Mouse (Mus musculus): Measurements from ENCODE around the gene Epb41l2. TPM values are rescaled to one million over a fixed set of nuclear protein-coding genes. Genes with fewer than 3 reads are reported as not detected.

The Epb41l2 gene
- polyA plus RNA-seq, 1 experiment from 2014 or later = 33.8 TPM

DNA sequence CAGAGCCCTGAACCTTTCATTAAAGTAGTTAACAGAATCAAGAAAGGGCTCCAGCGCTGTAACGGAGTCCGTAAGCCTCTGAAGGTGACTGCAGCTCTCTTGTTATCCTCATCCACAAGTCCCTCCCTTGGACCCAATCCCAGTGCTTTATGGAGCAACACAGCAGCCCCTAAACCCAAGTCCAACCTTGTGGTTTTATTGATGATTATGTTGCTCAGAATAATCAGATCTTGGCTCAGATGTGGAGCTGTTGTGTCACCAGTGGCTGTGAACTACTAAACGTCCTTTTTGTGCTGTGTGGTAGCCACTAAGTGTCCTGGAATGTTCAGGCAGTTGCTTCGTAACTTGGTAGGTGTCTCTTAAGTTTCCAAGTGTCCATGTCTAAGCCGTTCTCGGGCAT, 33.2 kb downstream of the Epb41l2 start:
- Histone ChIP-seq H3K4me3 (no peak overlapping the region), H3K9me3 (no peaks in the 10 kb centered on the region), H3K4me1 (replicated peaks) (no peaks in the 10 kb centered on the region), H3K27me3 (ENCODE audit: insufficient read depth, poor library complexity, severe bottlenecking) (no peaks in the 10 kb centered on the region), H3K36me3 (no peaks in the 10 kb centered on the region), H3K27ac (no peak overlapping the region)
- WGBS = 90% methylated on average over 7 of the region's 7 CpGs
- DNase-seq (ENCODE audit: low spot score) = no peak

DNA sequence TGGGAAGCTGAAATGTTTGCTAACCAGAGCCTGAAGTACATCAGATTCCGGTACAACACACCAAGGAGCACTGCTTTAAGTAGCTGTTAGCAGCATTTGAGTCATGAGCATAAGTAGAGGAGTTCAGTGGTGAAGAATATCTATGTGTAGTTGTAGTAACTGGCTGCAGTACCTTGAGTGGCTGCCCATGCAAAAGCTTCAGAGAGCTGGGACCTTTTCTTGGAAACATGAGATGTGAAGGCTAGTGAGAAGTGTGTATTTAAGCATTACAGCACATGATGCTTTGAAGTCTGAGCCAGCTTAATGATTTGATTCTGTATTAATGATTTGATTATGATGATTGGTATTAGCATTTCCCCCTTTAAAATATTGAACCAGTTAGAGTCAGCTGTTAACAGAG, 34.1 kb downstream of the Epb41l2 start:
- H3K9me3 ChIP-seq = no peaks in the 10 kb centered on the region
- H3K36me3 ChIP-seq = no peaks in the 10 kb centered on the region
- 74% methylated on average over 1 of the region's 1 CpGs for WGBS
- no peak for DNase-seq (ENCODE audit: low spot score)
- H3K27ac ChIP-seq = no peak overlapping the region
- no peaks in the 10 kb centered on the region for H3K27me3 ChIP-seq (ENCODE audit: insufficient read depth, poor library complexity, severe bottlenecking)
- no peak overlapping the region for H3K4me3 ChIP-seq
- peaks cover 5% of the 10 kb centered on the region for H3K4me1 ChIP-seq (replicated peaks)

DNA sequence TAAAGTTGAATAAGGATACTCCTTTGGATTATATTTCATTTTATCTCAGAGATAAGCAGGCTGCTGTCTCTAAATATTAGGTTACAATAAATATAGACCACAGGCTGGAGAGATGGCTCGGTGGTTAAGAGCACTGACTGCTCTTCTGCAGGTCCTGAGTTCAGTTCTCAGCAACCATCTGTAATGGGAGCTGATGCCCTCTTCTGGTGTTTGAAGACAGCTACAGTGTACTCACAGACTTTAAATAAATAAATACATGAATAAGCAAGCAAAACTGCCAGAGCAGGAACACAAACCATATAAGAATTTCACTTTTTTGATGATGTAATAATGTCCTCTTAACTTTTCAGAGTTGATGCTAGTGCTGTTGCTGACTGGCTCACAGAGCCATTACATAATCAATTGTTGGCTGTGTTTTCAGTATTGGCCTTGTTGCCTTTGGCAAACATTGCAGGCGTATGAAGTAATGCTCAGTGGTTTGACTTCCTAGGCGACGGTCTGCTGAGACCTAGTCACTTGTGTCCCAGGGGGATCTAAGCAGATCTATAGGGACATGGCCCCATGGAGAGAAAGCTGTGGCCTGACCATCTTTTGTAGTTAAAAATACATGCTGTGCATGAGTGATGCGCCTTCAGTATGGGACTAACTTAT, 35.8 kb downstream of the Epb41l2 start:
- DNase-seq (ENCODE audit: low spot score) = no peak
- 83% methylated on average over 5 of the region's 5 CpGs for WGBS
- H3K4me3 ChIP-seq = no peak overlapping the region

DNA sequence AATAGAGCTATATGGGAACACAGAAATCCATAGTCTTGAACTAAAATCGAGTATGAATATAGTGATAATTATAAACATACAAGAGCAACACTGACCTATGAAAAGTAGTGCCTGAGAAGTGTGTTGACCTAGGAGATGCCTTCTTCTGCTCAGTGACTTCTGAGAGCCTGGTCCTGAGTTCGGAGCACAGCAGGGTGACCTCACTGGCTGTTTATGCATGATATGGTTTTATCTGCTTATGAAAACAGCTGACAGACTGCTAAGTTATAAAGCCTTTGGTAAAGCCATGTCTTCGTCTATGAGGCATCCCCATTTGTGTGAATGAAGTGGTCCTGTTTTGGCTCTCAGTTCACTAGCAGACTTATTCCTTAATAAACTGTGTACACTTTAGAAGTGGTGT, 37.3 kb downstream of the Epb41l2 start:
- Histone ChIP-seq H3K4me3 (no peak overlapping the region), H3K27ac (no peak overlapping the region), H3K9me3 (no peaks in the 10 kb centered on the region), H3K36me3 (no peaks in the 10 kb centered on the region), H3K4me1 (replicated peaks) (peaks cover 5% of the 10 kb centered on the region), H3K27me3 (ENCODE audit: insufficient read depth, poor library complexity, severe bottlenecking) (no peaks in the 10 kb centered on the region)
- DNase-seq (ENCODE audit: low spot score) = no peak
- 92% methylated on average over 3 of the region's 3 CpGs for WGBS

More for the DNA sequence above, 35.8 kb downstream of the Epb41l2 start:
- Histone ChIP-seq H3K27ac (no peak overlapping the region), H3K4me1 (replicated peaks) (peaks cover 5% of the 10 kb centered on the region), H3K9me3 (no peaks in the 10 kb centered on the region), H3K36me3 (no peaks in the 10 kb centered on the region), H3K27me3 (ENCODE audit: insufficient read depth, poor library complexity, severe bottlenecking) (no peaks in the 10 kb centered on the region)

DNA sequence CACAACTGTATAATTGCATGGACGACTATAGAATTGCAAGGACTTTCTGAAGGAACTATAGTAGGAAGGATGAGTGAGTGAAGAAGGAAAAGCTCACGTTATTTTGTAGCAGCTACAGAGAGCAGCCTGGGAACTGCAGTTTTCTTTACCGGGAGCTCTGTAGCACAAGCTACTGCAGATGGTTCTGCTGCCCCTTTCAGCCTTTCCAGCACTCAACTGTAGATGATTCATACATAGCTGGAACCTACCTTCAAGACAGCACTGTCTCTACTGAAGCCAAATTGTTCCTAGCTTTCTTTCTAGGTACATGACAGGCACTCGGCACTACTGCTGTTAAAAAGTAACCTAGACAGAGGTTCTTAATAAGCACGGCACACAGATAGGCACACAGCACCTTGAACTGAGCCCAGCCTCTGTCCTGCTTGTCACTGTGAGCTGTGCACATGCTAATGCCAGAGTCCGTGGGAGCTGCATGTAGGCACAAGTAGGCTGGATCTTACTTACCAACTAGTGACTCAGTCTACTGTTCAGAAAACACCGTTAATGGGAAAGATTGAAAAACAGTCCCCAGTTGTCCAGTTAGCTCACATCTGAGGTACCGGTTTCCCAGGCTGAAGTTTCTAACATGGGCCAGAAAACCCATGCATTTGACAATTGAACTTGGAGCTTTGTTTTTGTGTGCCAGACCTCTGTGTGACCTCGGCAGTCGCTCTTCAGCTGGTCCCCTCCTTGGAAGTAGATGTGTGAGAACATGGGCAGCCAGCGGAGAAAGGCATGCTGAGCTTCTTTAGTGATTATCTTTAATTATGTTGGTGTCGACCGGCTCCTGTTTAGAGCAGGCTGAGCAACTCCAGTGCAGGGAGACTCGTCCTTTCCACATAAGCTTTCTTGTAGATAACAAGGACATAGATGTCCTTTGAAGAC, 38.4 kb downstream of the Epb41l2 start:
- H3K9me3 ChIP-seq = no peaks in the 10 kb centered on the region
- no peak overlapping the region for H3K27ac ChIP-seq
- H3K27me3 ChIP-seq (ENCODE audit: insufficient read depth, poor library complexity, severe bottlenecking) = no peaks in the 10 kb centered on the region
- WGBS = 77% methylated on average over 14 of the region's 14 CpGs
- H3K4me3 ChIP-seq = no peak overlapping the region
- peaks cover 5% of the 10 kb centered on the region for H3K4me1 ChIP-seq (replicated peaks)
- H3K36me3 ChIP-seq = no peaks in the 10 kb centered on the region
- DNase-seq (ENCODE audit: low spot score) = no peak

DNA sequence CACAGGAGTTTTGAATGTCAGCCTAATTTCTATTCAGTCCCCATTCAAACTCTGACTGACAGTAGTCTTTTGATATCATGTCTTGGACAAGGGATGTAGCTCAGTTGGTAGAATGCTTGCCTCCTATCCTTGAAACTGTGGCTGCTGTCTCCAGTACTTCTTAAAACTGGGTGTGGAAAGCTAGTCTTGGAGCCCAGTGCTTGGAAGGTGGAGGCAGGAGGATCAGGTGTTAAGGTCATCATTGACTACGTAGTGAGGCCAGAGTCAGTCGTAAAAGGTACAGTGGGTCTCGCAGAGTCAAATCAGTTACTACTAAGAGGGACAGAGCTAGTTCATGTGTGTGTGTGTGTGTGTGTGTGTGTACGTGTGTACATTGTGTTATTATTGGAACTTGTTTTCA, 39.4 kb downstream of the Epb41l2 start:
- Histone ChIP-seq H3K4me3 (no peak overlapping the region), H3K27ac (no peak overlapping the region), H3K9me3 (no peaks in the 10 kb centered on the region), H3K27me3 (ENCODE audit: insufficient read depth, poor library complexity, severe bottlenecking) (no peaks in the 10 kb centered on the region), H3K4me1 (replicated peaks) (peaks cover 5% of the 10 kb centered on the region), H3K36me3 (no peaks in the 10 kb centered on the region)
- WGBS = 89% methylated on average over 4 of the region's 4 CpGs
- no peak for DNase-seq (ENCODE audit: low spot score)

DNA sequence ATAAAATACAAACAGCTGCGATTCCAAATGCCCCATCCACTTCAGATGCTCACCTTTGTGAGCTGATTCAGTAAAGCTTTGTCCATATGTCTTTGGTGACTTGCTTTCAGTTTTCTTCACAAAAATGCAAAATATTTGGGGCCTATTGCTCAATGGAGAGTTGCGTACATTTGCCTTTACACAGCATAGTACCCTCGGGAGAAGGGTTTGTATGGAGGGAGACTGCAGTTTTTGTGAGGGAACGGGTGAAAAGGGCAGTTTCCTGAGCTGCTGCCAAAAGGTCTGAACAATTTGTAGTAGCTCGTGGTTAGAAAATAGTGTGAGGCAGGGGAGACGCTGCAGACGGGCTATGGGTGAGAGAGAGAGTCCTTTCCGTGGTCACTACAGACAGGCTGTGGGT, 40.5 kb downstream of the Epb41l2 start:
- Histone ChIP-seq H3K27me3 (ENCODE audit: insufficient read depth, poor library complexity, severe bottlenecking) (no peaks in the 10 kb centered on the region), H3K36me3 (no peaks in the 10 kb centered on the region), H3K27ac (no peak overlapping the region), H3K9me3 (no peaks in the 10 kb centered on the region), H3K4me3 (no peak overlapping the region), H3K4me1 (replicated peaks) (peaks cover 5% of the 10 kb centered on the region)
- DNase-seq (ENCODE audit: low spot score) = no peak
- 70% methylated on average over 8 of the region's 8 CpGs for WGBS

DNA sequence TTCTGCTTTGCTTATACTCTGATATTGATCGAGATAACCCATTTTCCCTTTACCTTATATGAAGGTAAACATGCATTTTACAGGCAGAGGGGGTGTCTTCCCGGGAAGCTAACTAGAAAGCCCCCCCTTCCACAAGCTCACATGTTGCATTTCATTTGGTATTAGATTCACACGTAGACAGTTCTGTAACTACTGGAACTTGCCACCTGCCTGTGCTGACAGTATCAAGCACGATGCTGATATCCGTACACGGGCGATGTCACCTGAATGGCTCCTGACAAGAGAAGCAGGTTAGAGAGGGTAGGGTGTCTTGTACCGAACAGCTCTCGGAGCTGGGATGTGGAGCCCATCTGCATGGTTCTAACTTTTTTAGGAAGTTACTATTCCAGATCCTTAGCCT, 41.0 kb downstream of the Epb41l2 start:
- no peaks in the 10 kb centered on the region for H3K36me3 ChIP-seq
- no peak overlapping the region for H3K4me3 ChIP-seq
- no peaks in the 10 kb centered on the region for H3K27me3 ChIP-seq (ENCODE audit: insufficient read depth, poor library complexity, severe bottlenecking)
- H3K9me3 ChIP-seq = no peaks in the 10 kb centered on the region
- H3K4me1 ChIP-seq (replicated peaks) = peaks cover 5% of the 10 kb centered on the region
- no peak for DNase-seq (ENCODE audit: low spot score)
- no peak overlapping the region for H3K27ac ChIP-seq
- WGBS = 93% methylated on average over 9 of the region's 9 CpGs

DNA sequence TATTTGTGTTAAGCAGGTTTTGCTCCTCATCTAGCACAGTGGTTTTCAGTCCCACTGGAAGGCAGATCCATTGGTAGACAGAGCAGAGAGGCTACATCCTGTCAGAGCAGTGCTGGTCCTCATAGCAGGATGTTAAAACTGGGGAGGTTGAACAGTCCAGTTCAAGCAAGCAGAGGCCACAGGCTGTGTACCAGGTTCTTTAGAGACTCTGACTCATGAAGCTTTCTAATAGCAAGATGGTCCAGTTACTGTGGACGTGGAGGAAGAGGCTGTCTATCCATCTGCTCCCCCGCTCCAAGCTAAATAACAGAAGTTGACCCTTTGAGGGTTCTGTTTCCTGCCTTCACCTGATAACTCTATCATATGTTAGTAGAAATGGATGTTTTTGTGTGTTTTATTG, 41.8 kb downstream of the Epb41l2 start:
- Histone ChIP-seq H3K4me1 (replicated peaks) (peaks cover 5% of the 10 kb centered on the region), H3K27ac (no peak overlapping the region), H3K9me3 (no peaks in the 10 kb centered on the region), H3K4me3 (no peak overlapping the region), H3K36me3 (no peaks in the 10 kb centered on the region), H3K27me3 (ENCODE audit: insufficient read depth, poor library complexity, severe bottlenecking) (no peaks in the 10 kb centered on the region)
- 84% methylated on average over 2 of the region's 2 CpGs for WGBS
- DNase-seq (ENCODE audit: low spot score) = no peak

DNA sequence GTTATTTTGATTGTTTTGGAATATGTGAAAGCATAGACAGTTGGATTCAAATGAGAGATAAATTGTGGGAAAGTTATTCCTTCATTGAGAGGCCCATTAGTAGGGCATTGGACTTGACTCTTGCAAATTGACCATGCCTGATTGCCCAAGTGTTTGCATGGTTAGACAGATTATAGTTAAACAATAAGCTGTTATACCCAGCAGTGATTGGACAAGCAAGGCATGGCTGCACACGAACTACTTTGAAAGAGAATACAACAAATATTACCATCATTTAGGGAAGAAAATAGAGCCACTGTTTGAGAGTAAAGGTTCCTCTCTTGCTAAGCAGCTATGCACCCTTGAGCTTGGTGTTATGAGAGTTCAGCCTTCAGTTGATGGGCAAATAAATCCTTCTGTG, 43.3 kb downstream of the Epb41l2 start:
- no peak for DNase-seq (ENCODE audit: low spot score)
- Histone ChIP-seq H3K4me1 (replicated peaks) (peaks cover 5% of the 10 kb centered on the region), H3K27ac (no peak overlapping the region), H3K36me3 (no peaks in the 10 kb centered on the region), H3K27me3 (ENCODE audit: insufficient read depth, poor library complexity, severe bottlenecking) (no peaks in the 10 kb centered on the region), H3K9me3 (no peaks in the 10 kb centered on the region), H3K4me3 (no peak overlapping the region)
- 67% methylated on average over 1 of the region's 1 CpGs for WGBS

DNA sequence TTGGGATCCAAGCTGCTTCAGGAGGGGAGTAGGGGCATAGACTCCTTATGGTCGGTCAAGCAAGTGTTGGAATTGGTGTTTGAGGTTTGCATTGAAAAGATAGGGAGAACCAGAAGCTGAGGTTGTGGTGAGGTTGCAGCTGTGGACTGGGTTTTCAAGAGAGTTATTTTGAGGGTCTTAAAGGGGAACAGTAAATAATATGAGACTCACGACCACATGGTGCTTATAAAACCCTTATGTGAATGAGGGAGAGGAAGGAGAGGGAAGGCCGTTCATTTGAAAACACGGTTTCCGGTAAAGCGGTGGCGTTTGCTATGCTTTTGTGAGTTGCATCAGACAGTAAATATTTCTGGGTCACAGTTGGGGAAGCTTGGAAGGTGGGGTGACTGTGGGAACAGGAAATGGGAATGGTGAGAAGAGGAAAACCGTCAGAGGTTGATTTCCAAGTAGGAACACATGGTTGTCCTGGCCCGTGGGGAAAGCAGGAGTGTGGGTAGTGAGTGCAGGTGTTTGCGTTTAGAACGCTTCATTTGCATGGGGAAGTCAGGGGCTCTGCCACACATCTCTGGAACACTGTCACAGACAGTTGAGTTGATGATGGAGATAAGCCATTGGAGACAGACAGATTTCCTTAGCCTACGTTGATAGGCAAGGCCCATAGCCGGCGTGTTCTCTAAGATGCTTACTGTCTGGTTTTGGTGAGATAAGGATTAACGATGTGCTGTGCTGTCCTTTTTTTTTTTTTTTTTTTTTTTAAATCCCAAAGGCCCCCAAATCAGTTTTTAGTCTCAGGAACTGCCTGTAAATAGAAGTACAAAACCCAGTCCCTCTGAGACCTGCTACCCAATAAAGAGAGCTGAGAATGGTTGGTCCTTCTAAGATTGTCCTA, 44.5 kb downstream of the Epb41l2 start:
- Histone ChIP-seq H3K4me3 (no peak overlapping the region), H3K36me3 (no peaks in the 10 kb centered on the region), H3K9me3 (no peaks in the 10 kb centered on the region), H3K4me1 (replicated peaks) (no peaks in the 10 kb centered on the region; the same call in 1 of the 2 replicates), H3K27me3 (ENCODE audit: insufficient read depth, poor library complexity, severe bottlenecking) (no peaks in the 10 kb centered on the region), H3K27ac (no peak overlapping the region)
- no peak for DNase-seq (ENCODE audit: low spot score)
- WGBS = 83% methylated on average over 15 of the region's 15 CpGs

DNA sequence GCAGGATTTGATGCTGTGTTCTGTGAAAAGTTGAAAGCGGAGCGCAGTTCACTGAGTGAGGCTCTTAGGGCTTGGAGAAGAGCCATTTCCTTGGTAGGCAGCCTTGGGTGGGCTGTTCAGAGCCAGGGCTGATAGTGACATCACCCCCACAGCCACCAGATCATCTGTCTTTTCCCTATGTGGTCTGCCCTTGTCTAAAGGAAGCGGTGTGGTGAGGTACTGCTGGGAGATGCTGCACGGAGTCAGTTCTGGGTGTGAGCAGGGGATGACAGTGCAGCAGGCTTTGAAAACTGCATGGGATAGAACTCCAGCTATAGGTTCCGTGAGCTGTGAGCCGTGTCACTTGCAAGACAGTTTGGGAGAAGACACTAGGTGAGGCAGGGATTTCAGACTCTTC, 45.1 kb downstream of the Epb41l2 start:
- WGBS = 80% methylated on average over 6 of the region's 6 CpGs
- Histone ChIP-seq H3K27me3 (ENCODE audit: insufficient read depth, poor library complexity, severe bottlenecking) (no peaks in the 10 kb centered on the region), H3K4me3 (no peak overlapping the region)

More for the DNA sequence above, 45.1 kb downstream of the Epb41l2 start:
- Histone ChIP-seq H3K9me3 (no peaks in the 10 kb centered on the region), H3K36me3 (no peaks in the 10 kb centered on the region), H3K4me1 (replicated peaks) (no peaks in the 10 kb centered on the region), H3K27ac (no peak overlapping the region)
- DNase-seq (ENCODE audit: low spot score) = no peak
